Mouse (Mus musculus) stomach, embryonic 14.5 days (tissue): ENCODE data around the gene Wdr45b. TPM values are rescaled to one million over a fixed set of nuclear protein-coding genes. Genes with fewer than 3 reads are reported as not detected.
"Not testable (repeated sequence)": the region's sequence is repeated elsewhere in the genome, so short reads cannot be mapped to it uniquely, and the experiment has no call there.

Experiments
- ATAC-seq: fragments of 200-750 bp; cut with Nextera tagmentation; 2 replicates; pipeline ENCODE4 v1.8.0; 2017; ENCODE audit warnings: low read depth, moderate TSS enrichment; ENCODE audit not compliant: insufficient number of reproducible peaks, insufficient read depth, low FRiP score
- H3K27ac ChIP-seq: fragments of 300-500 bp; sonication (generic); 2 replicates; pipeline ENCODE4 v1.5.1; 2014; ENCODE audit warnings: mild to moderate bottlenecking, low read length, moderate library complexity, mixed read lengths
- H3K27me3 ChIP-seq: fragments of 300-500 bp; sonication (generic); 2 replicates; pipeline ENCODE4 v1.6.1; 2014; ENCODE audit warnings: low read length, control low read depth, mixed read lengths; ENCODE audit not compliant: control insufficient read depth, insufficient read depth
- H3K36me3 ChIP-seq: fragments of 300-500 bp; sonication (generic); 2 replicates; pipeline ENCODE4 v1.6.1; 2014; ENCODE audit warnings: mild to moderate bottlenecking, control low read depth, low read length, moderate library complexity, mixed read lengths; ENCODE audit not compliant: control insufficient read depth, insufficient read depth
- H3K4me1 ChIP-seq: fragments of 300-500 bp; sonication (generic); 2 replicates; pipeline ENCODE4 v1.6.1; 2014; ENCODE audit warnings: low read length, control low read depth, mixed read lengths; ENCODE audit not compliant: control insufficient read depth, insufficient read depth
- H3K4me2 ChIP-seq: fragments of 300-500 bp; sonication (generic); replicated peaks from 2 replicates; pipeline ENCODE4 v1.6.1; 2014; ENCODE audit warnings: low read depth, low read length, control low read depth
- H3K4me3 ChIP-seq: fragments of 300-500 bp; sonication (generic); 2 replicates; pipeline ENCODE4 v1.5.1; 2014; ENCODE audit warnings: low read depth, low read length, control low read depth
- H3K9ac ChIP-seq: fragments of 300-500 bp; sonication (generic); replicated peaks from 2 replicates; pipeline ENCODE4 v1.6.1; 2014; ENCODE audit warnings: low read depth, mild to moderate bottlenecking, control low read depth, low read length, moderate library complexity, mixed read lengths
- H3K9me3 ChIP-seq: fragments of 300-500 bp; sonication (generic); 2 replicates; pipeline ENCODE4 v1.6.1; 2016; ENCODE audit warnings: low read depth, low read length, control low read depth; ENCODE audit not compliant: control insufficient read depth
- WGBS: fragments of 180-500 bp; shearing (Covaris S2); extraction: QIAGEN DNeasy Blood & Tissue Kit; methylation state at CpG from one replicate; pipeline ENCODE4 v1.1.7; 2014; 5-methylcytosine and 5-hydroxymethylcytosine counted together
- polyA plus RNA-seq: library from polyadenylated mRNA; unstranded; fragments of >200 nt; fragmentation: Nextera tagmentation; extraction: Ambion mirVana; gene quantifications from 2 replicates; pipeline ENCODE4 v1.2.1, GENCODE M21; 2014

Gene Wdr45b
- polyA plus RNA-seq, 1 experiment from 2014 or later, result 97.9 TPM

- not testable (repeated sequence) for ATAC-seq, H3K9ac ChIP-seq, H3K27ac ChIP-seq, H3K4me1 ChIP-seq, H3K9me3 ChIP-seq, H3K4me3 ChIP-seq, H3K4me2 ChIP-seq, H3K27me3 ChIP-seq
- H3K36me3 ChIP-seq, result peaks cover 42% of the 10 kb centered on the region
- WGBS, result 92% methylated on average over 6 of the region's 6 CpGs
These were observed 46.5 kb downstream of the Wdr45b start for GRCm38 (mm10) chr11:121307712-121308111.

GRCm38 (mm10) chr11:121306608-121307007, 47.6 kb downstream of the Wdr45b start:
- 96% methylated on average over 8 of the region's 8 CpGs for WGBS
- peaks cover 8% of the 10 kb centered on the region; the same call in 1 of the 2 replicates for H3K9me3 ChIP-seq
- no peak overlapping the region for H3K4me2 ChIP-seq
- no peak overlapping the region for H3K9ac ChIP-seq
- H3K27ac ChIP-seq, result no peak overlapping the region
- H3K4me3 ChIP-seq, result no peak overlapping the region
- H3K4me1 ChIP-seq, result no peaks in the 10 kb centered on the region
- H3K27me3 ChIP-seq, result no peaks in the 10 kb centered on the region
- no peak for ATAC-seq
- H3K36me3 ChIP-seq, result peaks cover 46% of the 10 kb centered on the region

- no peaks in the 10 kb centered on the region for H3K4me1 ChIP-seq
- H3K4me2 ChIP-seq, result no peak overlapping the region
- H3K36me3 ChIP-seq, result peaks cover 47% of the 10 kb centered on the region
- 91% methylated on average over 6 of the region's 6 CpGs for WGBS
- no peak overlapping the region for H3K9ac ChIP-seq
- H3K27ac ChIP-seq, result no peak overlapping the region
- peaks cover 5% of the 10 kb centered on the region; the same call in 1 of the 2 replicates for H3K9me3 ChIP-seq
- no peaks in the 10 kb centered on the region for H3K27me3 ChIP-seq
- ATAC-seq, result no peak
- no peak overlapping the region for H3K4me3 ChIP-seq
These were observed 48.9 kb downstream of the Wdr45b start for GRCm38 (mm10) chr11:121305371-121305770.

- Histone ChIP-seq H3K36me3 (peaks cover 56% of the 10 kb centered on the region), H3K27me3 (no peaks in the 10 kb centered on the region), H3K4me2 (no peak overlapping the region), H3K9ac (no peak overlapping the region), H3K9me3 (no peaks in the 10 kb centered on the region), H3K27ac (no peak overlapping the region), H3K4me3 (no peak overlapping the region), H3K4me1 (no peaks in the 10 kb centered on the region)
- 94% methylated on average over 9 of the region's 9 CpGs for WGBS
- no peak for ATAC-seq
These were observed 54.0 kb downstream of the Wdr45b start for GRCm38 (mm10) chr11:121300265-121300664.

GRCm38 (mm10) chr11:121298493-121298892, 55.8 kb downstream of the Wdr45b start:
- H3K27ac ChIP-seq, result no peak overlapping the region
- no peaks in the 10 kb centered on the region for H3K27me3 ChIP-seq
- H3K36me3 ChIP-seq, result peaks cover 47% of the 10 kb centered on the region
- ATAC-seq, result no peak
- H3K4me2 ChIP-seq, result no peak overlapping the region
- H3K4me3 ChIP-seq, result no peak overlapping the region
- no peak overlapping the region for H3K9ac ChIP-seq
- no peaks in the 10 kb centered on the region for H3K9me3 ChIP-seq
- no peaks in the 10 kb centered on the region for H3K4me1 ChIP-seq
- WGBS, result 90% methylated on average over 8 of the region's 8 CpGs

GRCm38 (mm10) chr11:121294771-121295170, 59.5 kb downstream of the Wdr45b start:
- Histone ChIP-seq H3K36me3 (peaks cover 51% of the 10 kb centered on the region), H3K4me2 (no peak overlapping the region), H3K9me3 (no peaks in the 10 kb centered on the region), H3K27ac (no peak overlapping the region), H3K27me3 (no peaks in the 10 kb centered on the region), H3K4me1 (no peaks in the 10 kb centered on the region), H3K4me3 (no peak overlapping the region), H3K9ac (no peak overlapping the region)
- ATAC-seq, result no peak
- 94% methylated on average over 5 of the region's 5 CpGs for WGBS

- no peak overlapping the region for H3K4me2 ChIP-seq
- H3K9me3 ChIP-seq, result no peaks in the 10 kb centered on the region
- 91% methylated on average over 3 of the region's 3 CpGs for WGBS
- H3K27ac ChIP-seq, result no peak overlapping the region
- no peak overlapping the region for H3K4me3 ChIP-seq
- no peak for ATAC-seq
- no peaks in the 10 kb centered on the region for H3K27me3 ChIP-seq
- H3K4me1 ChIP-seq, result no peaks in the 10 kb centered on the region
- H3K36me3 ChIP-seq, result peaks cover 61% of the 10 kb centered on the region
- H3K9ac ChIP-seq, result no peak overlapping the region
These were observed 64.4 kb downstream of the Wdr45b start for GRCm38 (mm10) chr11:121289859-121290258.

GRCm38 (mm10) chr11:121282911-121283310, 71.3 kb downstream of the Wdr45b start:
- Histone ChIP-seq H3K27ac (peak overlapping the region; percentile 6; the same call in 1 of the 2 replicates), H3K9ac (no peak overlapping the region), H3K4me2 (no peak overlapping the region), H3K4me3 (no peak overlapping the region), H3K27me3 (no peaks in the 10 kb centered on the region), H3K9me3 (no peaks in the 10 kb centered on the region), H3K4me1 (no peaks in the 10 kb centered on the region), H3K36me3 (peaks cover 19% of the 10 kb centered on the region)
- peak; percentile 46 for ATAC-seq
- WGBS, result 75% methylated on average over 6 of the region's 6 CpGs

GRCm38 (mm10) chr11:121278011-121278410, 76.2 kb downstream of the Wdr45b start:
- WGBS, result 84% methylated on average over 3 of the region's 3 CpGs
- no peak for ATAC-seq

More at GRCm38 (mm10) chr11:121278011-121278410, 76.2 kb downstream of the Wdr45b start:
- Histone ChIP-seq H3K4me2 (no peak overlapping the region), H3K9me3 (no peaks in the 10 kb centered on the region), H3K27me3 (no peaks in the 10 kb centered on the region), H3K4me1 (no peaks in the 10 kb centered on the region), H3K27ac (no peak overlapping the region), H3K9ac (no peak overlapping the region), H3K36me3 (no peaks in the 10 kb centered on the region; the same call in none of the 2 replicates), H3K4me3 (no peak overlapping the region)
